Mouse (Mus musculus): ENCODE data around the gene Pgpep1.

The Pgpep1 gene

GRCm38 (mm10) chr8:70607603-70607897, 52.6 kb downstream of the Pgpep1 start:
- DNase-seq, result no peak

DNA sequence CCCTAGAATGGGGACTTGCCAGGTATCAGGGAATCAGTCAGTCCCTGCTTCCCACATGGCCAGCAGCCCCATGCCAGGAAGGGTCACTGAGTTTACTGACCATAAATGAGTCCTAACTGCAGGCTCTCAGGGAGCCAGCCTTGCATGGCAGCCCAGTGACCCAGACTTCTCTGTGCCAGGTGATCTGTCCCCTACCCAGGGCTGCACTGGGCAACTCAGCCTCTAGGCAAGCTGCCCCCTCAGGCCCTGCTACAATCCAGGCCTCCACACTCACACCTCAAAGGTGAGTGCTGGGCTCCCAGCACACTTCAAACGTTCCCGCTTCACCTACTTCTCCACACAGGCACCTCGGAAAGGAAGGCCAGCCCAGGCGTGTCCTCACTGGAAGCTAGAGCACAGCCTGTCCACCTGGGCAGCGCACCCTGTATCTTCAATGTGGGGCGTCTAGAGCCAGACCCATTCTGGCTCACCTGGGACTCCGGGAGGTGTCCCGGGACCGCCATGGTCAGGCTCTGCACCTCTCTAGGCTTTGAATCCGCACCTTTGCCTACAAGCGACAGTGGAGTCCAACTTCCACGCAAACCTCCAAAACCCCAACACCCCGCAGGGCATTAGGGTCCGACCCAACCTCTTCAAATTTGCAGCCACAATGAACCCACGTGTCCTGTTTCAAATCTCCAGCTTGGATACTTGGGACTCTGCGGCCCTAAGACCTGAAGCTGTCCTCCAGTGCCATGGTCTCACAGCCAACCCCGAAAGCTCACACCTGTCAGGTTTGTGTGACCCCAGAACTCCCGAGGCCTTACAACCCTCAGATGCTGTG, 53.2 kb downstream of the Pgpep1 start:
- DNase-seq, result no peak

GRCm38 (mm10) chr8:70605871-70606779, 54.1 kb downstream of the Pgpep1 start:
- DNase-seq, result no peak

DNA sequence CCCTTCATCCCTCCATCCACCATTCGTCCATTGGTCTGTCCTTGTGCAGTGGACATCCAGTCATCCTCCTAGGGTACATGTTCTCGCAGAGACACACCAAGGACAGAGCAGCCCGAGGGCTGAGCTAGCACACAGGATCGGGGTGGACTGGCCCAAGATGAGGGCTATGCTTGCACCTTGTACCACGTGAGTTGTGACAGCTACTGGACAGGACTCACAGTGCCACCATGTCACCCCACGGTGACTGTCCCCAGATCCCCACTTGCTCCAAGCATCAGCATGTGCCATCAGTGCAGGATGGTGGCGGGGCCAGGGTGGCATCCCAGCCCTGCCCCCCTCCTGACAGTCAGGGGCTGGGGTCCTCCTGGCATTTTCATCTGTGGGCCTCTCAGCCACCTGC, 55.6 kb downstream of the Pgpep1 start:
- DNase-seq, result no peak

DNA sequence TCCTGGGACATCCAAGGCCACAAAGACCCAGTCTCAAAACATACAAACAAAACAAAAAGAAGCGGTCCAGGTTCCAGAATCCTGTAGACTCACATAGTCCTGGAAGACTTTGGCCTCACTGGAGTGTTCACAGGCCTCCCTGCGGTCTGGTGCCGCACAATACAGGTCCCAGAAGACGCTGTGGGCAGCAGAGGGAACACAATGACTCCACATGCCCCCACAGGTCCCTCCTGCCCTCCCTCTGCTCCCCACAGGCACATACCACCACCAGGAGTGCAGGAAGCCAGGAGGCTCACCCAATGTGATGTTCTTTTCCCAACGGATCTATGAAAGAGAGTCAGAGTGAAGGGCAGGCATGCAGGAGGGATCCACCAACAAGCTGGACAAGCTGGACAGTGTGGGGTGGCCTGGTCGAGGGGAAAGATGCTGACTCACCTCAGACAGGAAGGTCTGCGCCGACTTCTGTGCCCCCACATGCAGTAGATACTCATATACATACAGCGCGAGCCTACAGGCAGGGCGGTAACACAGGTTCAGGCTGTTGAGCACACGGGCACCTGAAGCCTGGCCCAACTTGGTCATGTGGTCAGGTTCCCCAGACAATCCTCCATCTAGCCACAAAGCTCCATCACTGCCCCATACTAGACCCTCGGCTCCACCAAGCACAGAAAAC, 57.9 kb downstream of the Pgpep1 start:
- no peak for DNase-seq

GRCm38 (mm10) chr8:70601271-70601649, 58.9 kb downstream of the Pgpep1 start:
- peak; percentile 86 for DNase-seq

DNA sequence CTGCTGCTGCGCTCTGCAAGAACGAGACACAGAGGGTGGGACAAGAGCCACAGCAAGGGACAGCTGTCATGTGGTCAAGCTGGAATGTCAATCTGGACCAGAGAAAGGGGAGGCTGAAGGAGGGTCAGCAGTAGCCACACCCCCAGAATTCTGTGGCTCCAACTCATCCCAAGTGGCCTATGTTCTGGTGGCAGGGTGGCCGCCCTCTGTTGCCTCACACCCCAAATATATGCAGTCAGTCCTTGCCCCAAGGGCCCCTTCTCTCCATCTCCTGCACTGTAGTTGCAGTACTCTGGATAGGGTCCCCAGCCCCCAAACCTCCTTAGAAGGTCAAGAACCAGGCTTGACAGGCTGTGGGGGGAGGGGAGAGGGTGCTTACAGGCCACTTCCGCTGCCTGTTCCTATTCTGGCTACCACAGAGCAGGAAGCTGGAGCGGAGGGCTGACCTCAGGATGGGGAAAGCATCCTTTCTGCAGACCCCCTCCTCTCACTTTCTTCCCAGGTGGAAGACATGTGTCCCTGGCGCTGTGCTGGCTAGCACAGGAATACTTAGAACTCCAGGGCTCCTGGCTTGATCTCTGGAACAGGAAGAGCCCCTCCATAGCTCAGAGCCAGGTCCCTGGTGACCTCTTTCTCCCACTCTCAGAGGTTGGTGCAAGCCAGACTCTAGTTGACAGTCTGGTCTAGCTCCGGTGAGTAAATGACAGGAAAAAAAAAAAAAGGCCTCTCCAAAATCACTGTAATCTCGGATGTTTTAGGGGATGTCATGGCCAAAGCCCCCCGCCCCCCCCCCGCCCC, 59.5 kb downstream of the Pgpep1 start:
- DNase-seq, result no peak

GRCm38 (mm10) chr8:70599507-70600290, 60.5 kb downstream of the Pgpep1 start:
- no peak for DNase-seq

DNA sequence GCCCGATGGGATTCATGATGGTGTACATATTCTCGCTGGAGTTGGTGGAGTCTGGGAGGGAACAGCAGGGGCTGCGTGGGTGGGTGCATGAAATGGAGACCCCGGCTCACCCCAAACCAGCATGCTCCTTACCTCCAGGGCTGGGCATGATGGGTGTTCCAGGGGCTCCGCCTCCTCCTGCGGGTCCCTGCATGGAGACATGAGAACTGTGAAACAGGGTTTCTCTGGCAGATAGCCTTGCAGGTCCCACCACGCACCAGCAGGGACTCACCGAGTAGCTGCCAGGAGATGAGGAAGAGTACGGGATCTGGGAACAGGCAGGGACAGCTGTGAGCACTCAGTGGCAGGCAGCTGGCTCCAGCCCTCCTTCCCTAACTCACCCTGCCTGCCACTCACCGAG, 61.5 kb downstream of the Pgpep1 start:
- DNase-seq, result peak; percentile 72

- peak; percentile 84 for DNase-seq
Measured at GRCm38 (mm10) chr8:70598283-70598682, 61.9 kb downstream of the Pgpep1 start.

- DNase-seq, result no peak
Measured at GRCm38 (mm10) chr8:70597417-70598272, 62.5 kb downstream of the Pgpep1 start.

DNA sequence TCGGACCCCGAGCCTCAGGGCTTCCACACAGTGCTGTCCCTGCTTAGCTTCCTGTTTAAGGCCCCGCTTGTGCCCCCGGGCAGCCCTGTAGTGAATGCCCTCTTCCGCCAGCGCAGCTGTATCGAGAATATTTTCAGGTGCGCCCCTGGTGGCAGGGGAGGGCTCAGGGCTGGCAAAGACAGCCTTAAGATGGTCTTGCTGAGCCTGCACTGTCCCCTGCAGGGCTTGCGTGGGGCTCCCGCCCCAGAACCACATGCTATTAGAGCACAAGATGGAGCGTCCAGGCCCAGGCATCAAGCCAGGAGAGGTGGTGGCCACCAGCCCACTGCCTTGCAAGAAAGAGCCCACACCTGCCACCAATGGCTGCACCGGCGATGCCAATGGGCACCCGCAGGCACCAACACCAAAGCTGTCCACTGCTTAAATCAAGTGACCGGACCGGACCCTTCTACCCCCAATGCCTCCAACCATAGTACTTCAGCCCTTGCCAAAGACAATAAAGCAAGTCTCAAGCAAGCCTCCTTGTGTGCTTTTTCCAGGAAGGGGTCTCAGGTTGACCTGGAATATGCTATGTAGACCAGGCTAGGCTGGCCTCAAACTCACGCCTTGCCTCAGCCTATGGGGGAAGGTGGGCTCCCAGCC, 63.3 kb downstream of the Pgpep1 start:
- DNase-seq, result no peak

Measured in layer of hippocampus, adult 9-11 months (tissue).